Mouse (Mus musculus) cerebellum, adult (tissue): ENCODE results near the gene Slc28a1.
"Not testable (repeated sequence)": the region's sequence is repeated elsewhere in the genome, so short reads cannot be mapped to it uniquely, and the experiment has no call there.

Experiments used
- ATAC-seq: cut with Nextera tagmentation; 2 replicates; pipeline ENCODE4 v1.9.2; 2017; ENCODE audit warnings: mild to moderate bottlenecking, moderate library complexity, mixed read lengths; ENCODE audit not compliant: insufficient number of reproducible peaks, low FRiP score, low TSS enrichment

Slc28a1 gene

DNA sequence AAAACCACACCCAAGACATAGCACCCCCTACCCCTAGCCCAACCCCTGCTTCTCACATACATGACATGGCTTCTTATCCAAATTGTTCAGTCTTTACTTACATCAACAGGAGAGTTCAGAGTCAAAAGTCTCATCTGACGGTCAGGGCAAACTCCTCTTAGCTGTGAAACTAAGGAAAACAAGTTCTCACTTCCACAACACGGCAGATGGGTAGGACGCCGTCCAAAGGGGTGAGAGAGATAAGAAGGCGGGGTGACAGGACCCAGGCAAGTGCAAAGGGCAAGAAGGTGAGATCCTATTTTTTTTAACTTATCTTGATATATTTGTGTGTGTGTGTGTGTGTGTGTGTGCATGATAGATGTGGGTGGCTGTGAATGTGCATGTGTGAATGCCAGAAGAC, 9.0 kb downstream of the Slc28a1 start:
- ATAC-seq = no peak

DNA sequence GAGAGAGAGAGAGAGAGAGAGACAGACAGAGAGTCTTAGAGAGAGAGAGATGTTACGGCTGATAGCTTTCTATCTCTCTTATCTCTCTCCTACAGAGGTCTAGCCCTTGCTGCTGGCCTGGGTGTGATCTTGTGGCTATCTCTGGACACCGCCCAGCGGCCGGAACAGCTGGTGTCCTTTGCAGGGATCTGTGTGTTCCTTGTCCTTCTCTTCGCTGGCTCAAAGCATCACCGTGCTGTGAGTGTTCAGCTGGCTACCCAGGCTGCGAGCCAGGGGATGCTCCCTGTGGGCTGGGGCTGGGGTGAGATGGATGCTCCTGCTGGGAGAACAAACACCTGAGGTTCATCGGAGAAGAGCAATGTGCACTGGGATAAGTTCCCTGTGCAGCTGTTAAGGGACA, 10.2 kb downstream of the Slc28a1 start:
- no peak for ATAC-seq

DNA sequence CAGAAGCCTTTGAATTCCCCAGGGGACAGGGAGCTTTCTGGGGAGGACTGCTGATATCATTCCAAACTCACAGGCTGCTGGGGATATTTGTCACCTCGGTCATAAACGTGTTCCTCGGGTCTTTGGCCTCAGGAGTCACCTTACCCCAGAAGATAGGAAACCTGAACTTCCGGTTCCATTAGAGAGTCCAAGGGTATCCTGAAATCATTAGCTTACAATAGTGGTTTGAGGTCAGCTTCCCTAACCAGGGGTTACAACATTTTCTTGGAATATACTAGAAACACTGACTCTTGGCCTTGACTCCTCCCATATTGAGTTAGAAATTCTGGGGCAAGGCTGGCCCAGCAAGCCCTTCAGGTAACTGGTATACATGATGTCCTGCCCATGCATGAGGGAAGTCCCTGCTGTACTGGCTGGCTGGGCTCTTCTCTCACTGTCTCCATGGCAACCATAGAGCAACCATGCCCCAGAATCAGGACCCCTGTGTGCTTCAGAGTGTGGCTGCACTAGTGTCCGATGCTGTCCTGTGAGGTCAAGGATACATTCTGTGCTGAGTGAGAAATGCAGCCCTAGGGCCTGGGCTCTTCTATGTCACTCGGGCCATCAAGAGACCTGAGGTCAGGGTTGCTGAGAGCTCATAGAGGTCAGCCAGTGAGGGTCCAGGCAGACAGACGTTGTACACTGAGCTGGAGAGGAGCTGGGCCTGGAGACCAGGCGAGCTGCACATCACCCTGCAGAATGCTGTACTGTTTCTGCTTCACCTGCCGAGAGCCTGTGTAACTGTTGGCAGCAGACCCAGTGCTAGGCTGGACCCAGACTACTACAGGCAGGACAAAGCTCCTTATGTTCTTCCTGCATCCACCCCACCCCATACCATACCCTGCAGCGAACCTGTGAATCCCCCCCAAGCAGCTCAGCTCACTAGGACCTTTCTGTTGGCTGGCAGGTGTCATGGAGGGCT, 10.9 kb downstream of the Slc28a1 start:
- 0 out of 2 replicates have a peak, but pooled peaks have one; percentile 15 for ATAC-seq

DNA sequence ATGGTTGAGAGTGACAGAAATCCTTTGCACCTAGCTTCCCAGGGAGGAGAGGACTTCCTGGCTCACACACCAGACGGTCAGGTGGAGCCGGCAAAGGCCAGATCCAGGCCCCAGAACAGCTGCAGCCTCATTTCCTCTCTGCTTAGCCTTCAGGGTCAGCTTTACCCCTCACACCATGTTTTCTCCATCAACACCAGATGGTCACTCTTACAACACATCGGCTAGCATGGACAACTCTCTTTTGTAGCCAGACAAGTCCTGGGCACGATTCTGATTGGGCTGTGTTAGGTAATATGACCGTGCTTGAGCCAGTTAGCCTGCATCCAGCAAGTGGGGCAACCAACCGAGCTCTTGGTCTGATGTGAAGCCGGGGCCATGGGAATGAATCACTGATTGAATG, 17.3 kb downstream of the Slc28a1 start:
- ATAC-seq = no peak

DNA sequence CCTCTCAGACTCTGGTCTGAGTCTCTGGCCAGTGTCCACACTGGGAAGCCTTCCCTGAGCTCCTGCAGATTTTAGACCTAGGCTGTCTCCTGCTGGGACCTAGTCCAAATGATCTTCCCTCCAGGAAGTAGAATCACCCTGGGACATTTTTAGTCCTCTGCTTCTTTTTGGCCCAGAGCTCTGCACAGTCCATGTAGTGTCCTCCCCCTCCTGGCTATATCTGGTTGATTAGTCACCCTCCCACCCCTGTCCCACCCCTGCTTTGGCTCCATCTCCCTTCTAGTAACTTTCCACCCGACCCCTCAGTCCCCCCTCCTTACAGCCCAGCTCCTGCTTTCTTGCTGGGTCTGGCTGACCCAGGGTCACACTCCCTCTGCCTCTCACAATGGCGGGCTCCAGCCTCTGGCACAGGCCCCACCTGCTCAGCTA, 18.3 kb downstream of the Slc28a1 start:
- ATAC-seq = no peak

DNA sequence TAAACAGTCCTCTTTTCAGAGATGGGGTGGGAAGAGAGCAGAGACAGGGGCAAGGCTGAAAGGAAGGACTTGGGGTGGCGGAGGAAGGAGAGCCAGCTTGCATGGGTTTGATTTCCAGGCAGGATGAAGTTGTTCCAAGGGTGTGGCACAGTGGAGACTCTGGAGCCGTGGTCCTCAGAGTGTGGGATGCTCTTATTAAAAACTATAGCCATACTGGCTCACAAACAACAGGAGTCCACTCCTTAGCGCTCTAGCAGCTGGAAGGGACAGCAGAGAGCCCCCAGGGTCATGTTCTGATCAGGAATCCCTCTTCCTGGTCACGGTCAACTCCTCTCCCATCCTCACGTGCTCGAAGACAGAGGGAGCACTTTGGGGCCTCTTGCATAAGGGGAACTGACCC, 18.8 kb downstream of the Slc28a1 start:
- no peak for ATAC-seq

DNA sequence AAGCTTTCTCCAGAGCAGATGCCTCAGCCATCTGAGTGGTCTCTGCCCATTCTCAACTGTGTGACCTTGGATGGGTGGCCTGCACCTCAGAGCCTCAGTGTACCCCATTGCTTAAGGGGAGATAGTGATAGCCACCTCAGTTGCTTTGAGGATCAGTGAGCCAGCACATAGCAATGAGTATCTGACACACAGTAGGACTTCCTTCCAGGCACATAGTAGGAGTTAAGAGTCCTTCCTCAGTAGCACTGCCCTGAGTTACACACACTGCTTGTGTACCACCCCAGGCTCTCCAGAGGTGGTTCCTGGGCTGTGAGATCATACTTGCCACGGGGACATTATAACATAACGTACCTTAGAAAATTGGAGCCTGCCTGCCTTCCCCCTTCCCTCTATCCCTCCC, 19.3 kb downstream of the Slc28a1 start:
- ATAC-seq = no peak

DNA sequence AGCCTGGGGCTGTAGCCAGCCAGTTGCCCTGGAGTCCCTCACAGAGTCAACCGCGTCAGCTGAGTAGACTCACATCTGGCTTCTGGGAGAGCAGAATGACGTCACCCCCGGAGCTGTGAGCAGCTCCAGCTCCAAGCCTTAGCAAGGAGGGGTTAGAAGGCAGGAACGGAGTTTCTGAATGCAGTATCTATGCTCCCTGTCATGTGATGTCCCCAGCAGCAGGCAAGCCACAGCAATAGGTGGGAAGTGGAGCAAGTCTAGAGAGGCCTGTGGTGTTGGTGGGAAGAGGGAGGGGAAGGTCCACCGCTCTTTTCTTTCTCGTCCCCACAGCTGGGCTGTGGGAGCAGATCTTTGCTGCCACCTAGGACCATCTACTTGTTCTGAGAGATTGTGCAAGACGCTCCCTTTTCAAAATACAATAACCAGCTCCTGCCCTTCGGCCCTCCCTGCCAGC, 20.0 kb downstream of the Slc28a1 start:
- no peak for ATAC-seq

DNA sequence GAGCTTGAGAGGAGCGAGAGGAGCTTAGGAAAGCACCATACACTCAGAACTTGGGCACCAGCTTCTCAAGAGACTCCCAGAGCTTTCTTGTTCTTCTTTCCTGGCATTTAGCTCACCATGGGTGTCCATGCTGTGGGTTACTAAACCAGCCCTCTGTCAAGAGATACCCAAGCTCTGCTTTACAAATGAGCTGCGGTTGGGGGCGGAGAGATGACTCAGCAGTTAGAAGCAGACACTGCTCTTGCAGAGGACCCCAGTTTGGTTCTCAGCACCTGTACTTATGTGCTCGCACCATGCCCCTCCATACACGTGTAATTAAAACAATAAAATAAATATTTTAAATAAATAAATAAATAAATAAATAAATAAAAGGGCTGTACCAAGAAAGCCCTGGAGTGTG, 22.7 kb downstream of the Slc28a1 start:
- no peak for ATAC-seq

DNA sequence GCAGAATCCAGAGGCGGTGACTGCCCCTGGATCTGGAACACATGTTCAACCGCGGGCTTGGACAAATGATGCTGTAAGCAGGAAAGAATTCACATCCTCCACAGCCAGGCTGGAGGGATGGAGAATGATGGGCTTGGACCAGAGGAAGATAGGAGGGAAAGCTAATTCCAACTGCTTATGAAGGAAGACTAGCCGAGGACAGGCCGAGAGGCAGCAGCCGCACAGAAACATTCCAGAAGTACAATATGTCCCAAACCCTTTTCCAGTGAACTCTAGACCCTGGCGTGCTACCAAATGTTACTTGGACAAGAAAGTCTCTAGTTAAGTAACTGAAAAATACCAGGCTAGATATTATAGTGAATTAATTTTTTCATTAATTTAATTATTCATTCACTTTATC, 24.5 kb downstream of the Slc28a1 start:
- ATAC-seq = no peak

DNA sequence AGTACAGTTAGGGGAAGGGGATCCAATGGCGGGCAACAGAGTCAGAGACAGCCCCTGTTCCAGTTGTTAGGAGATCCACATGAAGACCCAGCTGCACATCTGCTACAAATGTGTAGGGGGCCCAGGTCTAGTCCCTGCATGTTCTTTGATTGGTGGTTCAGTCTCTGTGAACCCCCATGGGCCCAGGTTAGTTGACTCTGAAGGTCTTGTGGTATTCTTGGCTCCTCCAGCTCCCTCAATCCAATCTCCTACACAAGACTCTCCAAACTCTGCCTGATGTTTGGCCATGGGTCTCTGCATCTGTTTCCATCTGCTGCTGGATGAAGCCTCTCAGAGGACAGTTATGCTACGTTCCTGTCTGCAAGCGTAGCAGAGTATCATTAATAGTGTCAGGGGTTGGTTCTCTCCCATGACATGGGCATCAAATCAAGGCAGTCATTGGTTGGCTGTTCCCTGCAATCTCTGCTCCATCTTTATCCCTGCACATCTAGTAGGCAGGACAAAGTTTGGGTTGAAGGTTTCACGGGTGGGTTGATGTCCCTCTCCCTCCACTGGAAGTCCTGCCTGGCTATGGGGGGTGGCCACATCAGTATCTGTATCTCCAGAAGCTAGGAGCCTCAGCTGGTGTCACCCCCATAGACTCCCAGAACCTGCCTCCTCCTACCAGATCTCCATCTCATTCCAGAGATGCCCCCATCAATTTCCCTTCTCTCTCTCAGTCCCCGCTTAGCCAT, 25.2 kb downstream of the Slc28a1 start:
- no peak for ATAC-seq

DNA sequence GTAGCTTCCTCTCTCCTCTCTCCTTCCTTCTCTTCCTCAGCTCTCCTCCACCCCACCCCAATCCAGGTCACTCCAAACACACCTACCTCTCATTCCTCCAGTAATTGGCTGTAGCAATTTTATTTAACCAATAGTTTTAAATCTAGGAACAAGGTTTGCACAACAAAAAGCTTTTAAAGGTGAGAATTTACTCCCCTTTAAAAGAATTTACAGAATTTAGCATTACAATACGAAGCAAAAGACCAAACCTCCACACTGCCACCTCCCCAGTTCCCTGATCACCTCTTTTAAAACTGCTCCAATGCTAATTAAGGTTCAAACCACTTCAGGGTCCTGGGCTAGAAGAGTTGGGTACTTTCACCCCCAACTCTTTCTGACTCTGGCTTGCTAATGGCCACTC, 26.9 kb downstream of the Slc28a1 start:
- no peak for ATAC-seq

DNA sequence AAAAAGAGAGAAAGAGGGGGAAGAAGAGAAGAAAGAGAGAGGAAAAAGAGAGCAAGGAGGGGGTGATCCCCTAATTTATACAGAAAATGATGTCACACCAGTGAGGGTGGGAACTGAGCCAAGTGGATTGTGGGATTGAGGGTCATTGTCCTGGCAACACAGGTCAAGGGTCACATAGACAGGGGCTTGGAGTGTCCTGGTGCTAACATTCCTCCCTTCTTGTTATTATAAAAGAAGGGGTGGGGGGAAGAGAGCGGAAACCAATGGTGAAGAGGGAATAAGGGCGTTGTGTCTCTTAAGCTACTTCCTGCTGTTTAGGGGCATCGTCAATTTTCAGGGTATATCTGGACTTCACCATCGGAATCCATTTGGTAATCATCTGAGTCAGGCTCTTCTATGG, 28.5 kb downstream of the Slc28a1 start:
- ATAC-seq = not testable (repeated sequence)

DNA sequence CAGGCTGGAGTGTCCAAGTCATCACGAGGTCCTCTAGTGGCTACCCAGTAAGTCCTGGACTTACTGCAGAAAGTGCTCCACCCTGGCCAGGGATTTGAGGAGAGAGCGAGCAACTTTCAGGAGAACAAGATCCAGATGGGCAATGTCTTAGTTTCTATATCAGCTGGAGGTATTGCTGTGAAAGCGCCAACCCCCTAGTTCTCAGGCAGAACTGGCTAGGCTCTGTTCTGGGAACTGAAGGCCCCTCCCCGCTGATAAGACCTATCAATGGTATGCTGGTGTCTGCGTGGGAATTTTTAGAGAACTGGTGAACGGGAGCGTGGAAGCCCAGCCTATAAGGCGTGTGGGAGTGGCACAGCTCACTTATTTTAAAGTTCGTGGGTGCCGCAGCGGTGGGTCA, 35.2 kb downstream of the Slc28a1 start:
- ATAC-seq = no peak

DNA sequence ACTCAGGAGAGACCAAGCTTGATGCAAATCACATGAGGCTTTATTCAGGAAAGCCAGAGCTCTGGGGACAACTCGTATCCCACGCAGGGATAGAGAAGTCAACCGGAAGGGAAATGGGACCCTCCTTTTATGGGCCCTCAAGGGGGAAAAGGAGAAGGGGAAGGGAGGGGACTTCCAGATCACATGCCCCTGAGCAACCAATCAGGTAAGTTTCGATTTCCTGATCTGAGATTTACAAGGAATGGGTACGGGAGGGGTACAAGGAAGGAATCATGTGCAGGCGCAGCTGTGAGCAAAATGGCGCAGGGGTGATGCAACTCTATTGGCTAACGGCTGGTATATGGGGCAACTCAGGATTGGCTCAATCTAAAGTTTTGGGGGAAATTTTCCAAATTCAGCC, 36.6 kb downstream of the Slc28a1 start:
- ATAC-seq = no peak

DNA sequence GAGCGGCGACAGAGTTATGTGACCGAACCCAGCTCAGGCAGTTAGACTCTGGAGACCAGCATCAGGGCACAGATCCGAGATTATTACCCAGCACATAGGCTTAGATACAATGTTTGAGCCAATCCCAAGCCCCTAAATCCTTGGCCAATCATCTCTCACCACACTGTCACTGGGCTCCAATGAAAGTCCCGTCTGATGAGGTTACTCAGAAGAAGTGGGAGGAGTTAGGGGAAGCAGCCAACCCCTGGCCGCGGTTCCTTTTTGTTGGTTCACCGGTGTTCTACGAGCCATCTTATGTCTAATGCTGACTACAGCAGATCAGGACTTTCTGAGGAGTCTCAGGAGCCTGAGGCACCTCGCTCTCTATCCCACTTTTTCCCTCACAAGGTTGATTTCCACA, 37.7 kb downstream of the Slc28a1 start:
- no peak for ATAC-seq

DNA sequence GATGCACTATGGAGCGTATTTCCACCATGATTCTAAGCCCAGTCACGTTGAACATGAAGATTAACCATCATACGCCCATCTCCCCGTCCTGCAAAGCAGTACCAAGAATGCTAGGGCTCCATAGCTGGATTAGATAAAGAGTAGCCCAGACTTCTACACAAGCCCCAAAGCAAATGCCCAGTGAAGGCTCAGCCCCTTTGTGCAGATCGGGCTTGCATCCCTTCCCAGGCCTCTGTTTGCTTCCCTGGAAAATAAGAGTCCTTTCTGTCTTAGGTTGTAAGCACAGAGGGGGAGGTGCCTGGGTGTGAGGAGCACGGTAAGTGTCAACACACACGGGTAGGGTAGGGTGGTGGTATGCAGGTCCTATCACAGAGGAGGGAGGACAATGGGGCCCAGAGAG, 38.2 kb downstream of the Slc28a1 start:
- no peak for ATAC-seq

DNA sequence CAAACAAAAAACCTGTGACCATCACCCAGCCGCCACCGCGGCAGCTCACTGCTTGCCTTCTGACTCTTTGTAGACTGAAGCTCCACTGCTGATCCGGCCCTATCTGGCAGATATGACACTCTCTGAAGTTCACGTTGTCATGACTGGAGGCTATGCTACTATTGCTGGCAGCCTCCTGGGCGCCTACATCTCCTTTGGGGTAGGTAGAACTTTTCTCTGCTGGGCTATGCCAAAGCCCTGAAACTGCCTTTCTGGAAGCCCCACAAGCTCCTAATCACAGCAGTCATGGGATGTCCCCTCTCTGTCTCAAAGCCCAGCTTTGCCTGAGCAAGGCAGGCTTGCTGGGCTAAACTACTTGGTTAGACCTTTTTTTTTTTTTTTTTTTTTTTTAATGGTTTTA, 38.7 kb downstream of the Slc28a1 start:
- ATAC-seq = no peak

DNA sequence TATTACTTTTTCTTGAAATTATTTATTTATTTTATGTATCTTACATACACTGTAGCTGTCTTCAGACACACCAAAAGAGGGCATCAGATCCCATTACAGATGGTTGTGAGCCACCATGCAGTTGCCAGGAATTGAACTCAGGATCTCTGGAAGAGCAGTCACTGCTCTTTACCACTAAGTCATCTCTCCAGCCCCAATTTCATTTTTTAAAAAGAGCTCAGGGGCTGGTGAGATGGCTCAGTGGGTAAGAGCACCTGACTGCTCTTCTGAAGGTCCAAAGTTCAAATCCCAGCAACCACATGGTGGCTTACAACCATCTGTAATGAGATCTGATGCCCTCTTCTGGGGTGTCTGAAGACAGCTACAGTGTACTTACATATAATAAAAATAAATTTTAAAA, 39.6 kb downstream of the Slc28a1 start:
- not testable (repeated sequence) for ATAC-seq

DNA sequence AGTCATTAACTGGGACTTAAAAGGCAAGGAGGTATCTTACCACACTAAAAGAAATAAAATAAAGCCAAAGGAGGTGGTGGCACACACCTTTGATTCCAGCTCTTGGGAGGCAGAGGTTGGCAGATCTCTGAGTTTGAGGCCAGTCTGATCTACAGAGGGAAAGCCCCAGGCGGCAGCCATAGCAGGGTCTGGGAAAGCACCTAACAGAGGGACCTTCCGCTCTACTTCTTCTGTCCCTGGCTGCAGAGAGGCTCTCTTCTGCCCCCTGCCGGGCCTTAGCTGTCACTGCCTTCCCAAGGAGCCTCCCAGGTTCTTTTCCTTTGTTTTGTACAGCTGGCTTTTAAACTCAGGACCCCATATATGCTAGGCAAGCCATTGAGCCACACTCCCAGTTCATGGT, 40.4 kb downstream of the Slc28a1 start:
- ATAC-seq = peak; percentile 70; the same call in 1 of the 2 replicates

DNA sequence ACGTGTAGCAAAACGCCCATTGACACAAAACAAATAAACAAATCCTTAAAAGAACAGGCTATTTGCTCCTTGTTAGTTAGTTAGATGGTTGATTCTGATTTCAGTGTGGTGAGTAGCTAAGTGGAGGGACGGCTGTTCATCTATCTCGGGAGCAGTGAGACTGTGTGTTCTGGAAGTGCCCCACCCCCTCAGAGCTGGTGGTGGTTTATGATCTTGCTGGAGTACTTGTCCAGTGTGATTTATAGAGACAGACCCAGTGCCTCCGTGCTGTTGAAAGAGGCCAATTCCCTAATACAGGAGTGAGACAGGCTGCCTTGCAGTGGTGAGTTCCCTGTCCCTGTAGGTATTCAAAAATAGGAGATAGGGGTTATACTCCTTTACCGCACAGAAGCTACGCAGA, 44.3 kb downstream of the Slc28a1 start:
- no peak for ATAC-seq
